Mouse (Mus musculus): ENCODE measurements at regions not wholly inside any gene's neighbourhood (a gene's known extent, or its start where the extent isn't known, plus 50 kb on each side); places are given as distances from the start of the nearest gene placed in this dataset.

DNA sequence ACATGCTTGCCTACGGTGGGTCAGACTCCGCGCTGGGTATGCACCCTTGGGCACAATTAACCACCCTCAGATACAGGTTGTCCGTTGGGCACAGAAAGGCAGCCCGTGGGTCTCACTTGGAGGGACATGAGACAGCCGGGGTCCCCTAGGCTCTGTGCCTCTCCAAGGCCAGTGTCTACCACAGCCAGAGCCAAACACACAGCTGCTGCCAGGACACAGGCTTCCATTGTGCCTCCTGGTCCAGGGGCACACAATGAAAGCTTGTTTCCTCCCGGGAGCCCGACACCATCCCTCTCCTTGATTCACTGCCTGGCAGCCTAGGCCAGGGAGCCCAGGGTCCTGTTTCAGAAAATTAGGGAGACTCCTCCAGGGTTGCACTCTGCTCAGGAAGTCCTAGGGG, 161.4 kb upstream of the Haao start:
- ATAC-seq (ENCODE audit: low FRiP score, low read depth): 0 out of 2 replicates have a peak, but pooled peaks have one; percentile 18
- no peak overlapping the region for H3K4me3 ChIP-seq
- H3K9ac ChIP-seq: no peak overlapping the region
- H3K36me3 ChIP-seq: no peaks in the 10 kb centered on the region
- H3K4me2 ChIP-seq (replicated peaks): no peak overlapping the region
- H3K27me3 ChIP-seq: no peaks in the 10 kb centered on the region
- 64% methylated on average over 8 of the region's 8 CpGs for WGBS
- no peaks in the 10 kb centered on the region for H3K9me3 ChIP-seq
- H3K27ac ChIP-seq: peak overlapping the region; percentile 73
- peaks cover 59% of the 10 kb centered on the region for H3K4me1 ChIP-seq

DNA sequence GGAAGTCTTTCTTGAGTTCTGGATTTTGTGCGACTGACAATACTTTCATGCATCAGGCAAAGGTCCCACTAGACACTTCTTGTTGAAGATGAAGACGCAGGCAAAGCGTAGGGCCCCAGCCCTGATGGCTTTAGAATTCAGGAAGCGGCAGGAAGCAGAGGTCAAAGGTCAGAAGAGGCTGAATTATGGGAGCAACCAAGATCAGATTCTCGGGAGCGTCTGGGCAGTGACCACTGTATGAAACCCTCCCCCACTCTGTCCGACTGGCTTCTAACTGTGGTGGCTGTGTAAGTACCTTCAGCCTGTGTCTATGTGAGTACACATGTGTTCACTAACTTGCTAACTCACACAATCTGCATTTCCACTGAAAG, 160.9 kb upstream of the Haao start:
- no peak for ATAC-seq (ENCODE audit: low FRiP score, low read depth)
- no peak overlapping the region for H3K4me2 ChIP-seq (replicated peaks)
- peak overlapping the region; percentile 73 for H3K27ac ChIP-seq
- H3K27me3 ChIP-seq: no peaks in the 10 kb centered on the region
- peaks cover 64% of the 10 kb centered on the region for H3K4me1 ChIP-seq
- no peak overlapping the region for H3K4me3 ChIP-seq
- no peaks in the 10 kb centered on the region for H3K9me3 ChIP-seq
- 47% methylated on average over 7 of the region's 7 CpGs for WGBS
- H3K9ac ChIP-seq: no peak overlapping the region
- H3K36me3 ChIP-seq: no peaks in the 10 kb centered on the region

DNA sequence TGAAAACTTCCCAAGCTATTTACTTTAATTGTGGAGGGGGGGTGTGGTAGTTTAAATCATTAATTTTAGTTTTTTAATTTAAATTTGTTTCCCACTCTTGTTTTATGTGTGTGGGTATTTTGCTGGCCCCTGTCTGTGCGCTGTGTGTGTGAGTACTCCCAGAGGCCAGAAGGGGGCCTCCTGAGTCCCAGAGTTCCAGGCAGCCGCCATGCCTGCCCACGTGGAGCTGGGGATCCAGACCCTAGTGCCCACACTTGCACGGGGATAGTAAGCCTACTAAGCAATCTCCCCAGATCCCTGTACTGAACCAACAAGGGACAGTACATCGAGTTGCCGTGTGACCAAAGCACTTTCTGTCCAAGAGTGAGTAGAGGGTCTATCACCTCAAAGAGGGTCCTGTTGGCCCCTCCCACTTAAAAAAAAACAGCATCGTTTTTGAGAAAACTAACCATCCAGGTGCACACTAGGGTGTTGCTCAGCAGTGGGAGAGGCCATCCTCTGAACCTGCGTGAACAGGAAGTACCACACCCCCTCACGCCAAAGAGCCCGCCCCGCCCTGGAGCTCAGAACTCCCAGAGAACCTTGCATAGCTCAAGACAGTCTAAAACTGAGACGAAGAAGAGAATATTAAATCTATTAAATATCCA, 160.4 kb upstream of the Haao start:
- no peak overlapping the region for H3K27ac ChIP-seq
- H3K36me3 ChIP-seq: no peaks in the 10 kb centered on the region
- WGBS: 82% methylated on average over 12 of the region's 12 CpGs
- no peak overlapping the region for H3K9ac ChIP-seq
- no peak overlapping the region for H3K4me2 ChIP-seq (replicated peaks)
- no peaks in the 10 kb centered on the region for H3K27me3 ChIP-seq
- no peaks in the 10 kb centered on the region for H3K9me3 ChIP-seq
- no peak for ATAC-seq (ENCODE audit: low FRiP score, low read depth)
- H3K4me1 ChIP-seq: peaks cover 69% of the 10 kb centered on the region
- no peak overlapping the region for H3K4me3 ChIP-seq

DNA sequence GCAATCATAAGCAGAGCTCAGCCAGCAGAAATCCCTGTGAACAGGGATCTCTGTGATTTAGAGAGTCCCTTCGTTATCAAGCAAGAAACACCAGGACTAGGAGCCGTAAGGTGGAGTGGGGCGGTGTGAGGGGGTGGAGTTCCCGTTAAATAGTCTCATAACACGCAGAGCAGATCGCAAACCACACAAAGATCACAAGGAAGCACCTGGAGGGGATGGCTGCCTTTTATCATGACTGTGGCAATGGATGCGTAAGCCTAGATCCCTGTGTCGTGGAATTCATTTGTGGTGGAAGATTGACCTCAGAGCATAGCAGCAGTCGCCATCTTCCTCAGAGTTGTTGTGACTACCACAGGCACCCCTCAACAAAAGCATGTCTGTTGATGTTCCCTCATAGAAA, 159.0 kb upstream of the Haao start:
- H3K9ac ChIP-seq: no peak overlapping the region
- no peak overlapping the region for H3K27ac ChIP-seq
- 59% methylated on average over 9 of the region's 9 CpGs for WGBS
- no peaks in the 10 kb centered on the region for H3K27me3 ChIP-seq
- no peak for ATAC-seq (ENCODE audit: low FRiP score, low read depth)
- H3K4me3 ChIP-seq: no peak overlapping the region
- no peaks in the 10 kb centered on the region for H3K9me3 ChIP-seq
- H3K36me3 ChIP-seq: no peaks in the 10 kb centered on the region
- no peak overlapping the region for H3K4me2 ChIP-seq (replicated peaks)
- H3K4me1 ChIP-seq: peaks cover 74% of the 10 kb centered on the region

DNA sequence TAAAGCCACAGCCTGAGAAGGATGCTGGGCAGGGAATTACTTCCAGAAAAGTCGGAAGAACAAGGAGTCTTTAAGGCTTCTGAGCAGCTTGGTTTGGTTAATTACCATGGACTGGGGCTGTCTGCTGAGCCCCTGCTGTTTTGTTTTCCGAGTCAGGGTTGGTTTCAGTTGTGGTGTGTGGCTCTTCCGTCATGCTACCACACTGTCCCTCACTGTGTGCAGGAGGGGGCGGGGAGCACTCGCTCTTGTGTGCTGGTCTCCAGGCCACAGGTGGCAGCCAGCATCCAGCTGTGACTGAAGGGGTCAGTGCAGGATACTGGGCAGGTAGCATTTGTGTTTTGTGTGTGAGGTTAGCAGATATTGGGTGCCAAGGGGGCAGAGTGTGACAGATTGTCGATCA, 156.5 kb upstream of the Haao start:
- 33% methylated on average over 6 of the region's 6 CpGs for WGBS
- Histone ChIP-seq H3K9me3 (no peaks in the 10 kb centered on the region), H3K27ac (peak overlapping the region; percentile 79), H3K4me1 (peaks cover 55% of the 10 kb centered on the region), H3K27me3 (no peaks in the 10 kb centered on the region), H3K4me2 (replicated peaks) (no peak overlapping the region), H3K4me3 (no peak overlapping the region), H3K9ac (no peak overlapping the region), H3K36me3 (no peaks in the 10 kb centered on the region)
- ATAC-seq (ENCODE audit: low FRiP score, low read depth): no peak

DNA sequence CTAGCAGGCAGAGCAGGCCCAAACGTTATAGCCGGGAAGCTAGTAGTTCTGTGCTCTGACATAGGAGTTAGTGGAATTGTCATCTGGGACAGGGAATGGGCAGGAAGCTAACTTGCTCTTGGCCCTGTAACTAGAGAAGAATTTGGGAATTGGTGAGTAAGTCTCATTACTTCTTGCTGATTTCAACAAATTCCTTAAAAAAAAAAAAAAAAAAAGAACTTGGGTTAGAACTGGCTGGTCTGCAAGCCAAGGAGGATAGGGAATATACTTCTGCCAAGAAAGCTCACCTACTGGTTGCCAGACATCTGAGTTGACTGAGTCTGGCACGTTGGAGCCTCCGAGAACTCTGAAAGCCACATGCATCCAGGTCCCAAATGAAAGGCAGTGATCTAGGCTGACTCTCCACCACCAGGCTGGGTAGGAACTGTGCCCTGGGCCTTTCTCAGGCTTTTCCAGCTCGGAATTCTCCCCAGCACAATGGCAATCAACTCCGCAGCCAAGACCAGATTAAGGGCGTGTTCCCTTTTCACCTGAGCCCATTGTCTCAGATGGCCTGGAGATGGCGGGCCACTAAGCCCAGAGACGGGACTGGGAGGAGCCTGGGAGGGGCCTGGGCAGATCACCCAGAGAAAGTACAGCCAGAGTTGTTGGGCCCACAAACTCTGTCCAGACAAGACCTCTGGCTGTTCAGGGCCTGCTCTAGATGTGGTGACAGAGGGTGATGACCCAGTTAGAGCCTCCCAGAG, 155.9 kb upstream of the Haao start:
- H3K27me3 ChIP-seq: no peaks in the 10 kb centered on the region
- H3K27ac ChIP-seq: peak overlapping the region; percentile 79
- H3K4me3 ChIP-seq: no peak overlapping the region
- no peak overlapping the region for H3K9ac ChIP-seq
- H3K4me2 ChIP-seq (replicated peaks): no peak overlapping the region
- H3K36me3 ChIP-seq: no peaks in the 10 kb centered on the region
- no peaks in the 10 kb centered on the region for H3K9me3 ChIP-seq
- WGBS: 40% methylated on average over 9 of the region's 9 CpGs
- no peak for ATAC-seq (ENCODE audit: low FRiP score, low read depth)
- H3K4me1 ChIP-seq: peaks cover 54% of the 10 kb centered on the region

DNA sequence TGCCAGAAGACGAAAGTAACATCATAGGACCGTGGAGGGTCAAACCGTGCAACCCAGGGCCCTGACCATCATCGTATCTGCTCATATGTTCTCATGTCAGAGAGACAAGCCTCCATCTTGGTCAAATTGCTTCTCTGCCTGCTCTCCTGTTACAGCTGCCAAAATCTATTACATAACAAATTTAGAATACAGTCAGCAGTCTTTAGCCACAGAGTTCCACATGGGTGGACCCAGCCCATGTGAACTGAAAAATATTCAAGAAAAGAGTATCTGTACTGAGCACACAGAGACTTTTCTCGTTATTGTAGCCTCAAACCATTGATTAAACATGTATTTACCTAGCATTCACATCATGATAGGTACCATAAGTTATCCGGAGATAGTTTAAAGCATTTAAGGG, 155.2 kb upstream of the Haao start:
- H3K9ac ChIP-seq: no peak overlapping the region
- H3K4me2 ChIP-seq (replicated peaks): no peak overlapping the region
- H3K9me3 ChIP-seq: no peaks in the 10 kb centered on the region
- no peak overlapping the region for H3K4me3 ChIP-seq
- no peak for ATAC-seq (ENCODE audit: low FRiP score, low read depth)
- peaks cover 50% of the 10 kb centered on the region for H3K4me1 ChIP-seq
- H3K27me3 ChIP-seq: no peaks in the 10 kb centered on the region
- peak overlapping the region; percentile 33; the same call in 1 of the 2 replicates for H3K27ac ChIP-seq
- no peaks in the 10 kb centered on the region for H3K36me3 ChIP-seq
- 90% methylated on average over 6 of the region's 6 CpGs for whole genome bisulfite sequencing

DNA sequence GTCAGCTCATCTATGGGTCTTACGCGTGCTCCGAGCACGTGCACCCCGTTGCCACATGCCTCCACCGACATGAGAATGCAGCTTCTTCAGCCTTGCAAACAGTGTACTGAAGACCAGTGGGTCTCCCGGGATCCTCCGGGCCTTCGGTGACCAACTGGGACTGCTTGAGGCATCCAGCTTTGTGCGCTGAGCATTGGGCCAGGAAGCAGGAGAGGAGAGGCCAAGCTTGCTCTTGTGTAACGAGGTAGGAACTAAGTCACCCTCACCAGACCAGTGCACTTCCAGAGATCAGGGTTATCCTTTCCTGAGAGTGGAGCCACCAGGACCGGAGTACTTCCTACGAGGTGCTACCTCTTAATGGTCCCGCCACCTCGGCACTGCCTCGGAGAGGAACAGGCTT, 154.6 kb upstream of the Haao start:
- H3K27ac ChIP-seq: peak overlapping the region; percentile 33; the same call in 1 of the 2 replicates
- WGBS: 92% methylated on average over 16 of the region's 16 CpGs
- no peaks in the 10 kb centered on the region for H3K36me3 ChIP-seq

DNA sequence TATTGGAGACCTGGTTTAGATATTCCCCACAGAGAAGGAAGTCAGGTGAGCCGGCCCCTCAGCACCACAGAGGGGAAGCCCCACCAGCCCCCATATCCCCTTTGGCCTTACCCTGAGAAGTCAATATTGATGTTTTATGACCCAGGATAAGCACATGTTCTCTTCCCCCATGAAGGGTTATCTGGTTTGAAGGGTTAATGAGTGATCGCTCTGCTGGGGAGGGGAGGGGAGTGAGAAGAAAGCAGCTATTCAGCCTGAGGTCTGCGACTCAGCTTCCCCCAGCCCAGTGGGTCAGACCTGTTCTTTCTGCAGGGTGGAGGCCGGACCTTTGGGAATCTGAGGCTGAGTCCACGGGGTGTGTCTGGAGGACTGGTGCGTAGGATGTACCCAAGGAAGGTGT, 152.4 kb upstream of the Haao start:
- Histone ChIP-seq H3K27me3 (no peaks in the 10 kb centered on the region), H3K4me2 (replicated peaks) (no peak overlapping the region), H3K27ac (no peak overlapping the region)

More for the DNA sequence above, 154.6 kb upstream of the Haao start:
- Histone ChIP-seq H3K4me1 (peaks cover 50% of the 10 kb centered on the region), H3K9ac (no peak overlapping the region), H3K4me3 (no peak overlapping the region), H3K4me2 (replicated peaks) (no peak overlapping the region), H3K9me3 (no peaks in the 10 kb centered on the region), H3K27me3 (no peaks in the 10 kb centered on the region)
- ATAC-seq (ENCODE audit: low FRiP score, low read depth): no peak

DNA sequence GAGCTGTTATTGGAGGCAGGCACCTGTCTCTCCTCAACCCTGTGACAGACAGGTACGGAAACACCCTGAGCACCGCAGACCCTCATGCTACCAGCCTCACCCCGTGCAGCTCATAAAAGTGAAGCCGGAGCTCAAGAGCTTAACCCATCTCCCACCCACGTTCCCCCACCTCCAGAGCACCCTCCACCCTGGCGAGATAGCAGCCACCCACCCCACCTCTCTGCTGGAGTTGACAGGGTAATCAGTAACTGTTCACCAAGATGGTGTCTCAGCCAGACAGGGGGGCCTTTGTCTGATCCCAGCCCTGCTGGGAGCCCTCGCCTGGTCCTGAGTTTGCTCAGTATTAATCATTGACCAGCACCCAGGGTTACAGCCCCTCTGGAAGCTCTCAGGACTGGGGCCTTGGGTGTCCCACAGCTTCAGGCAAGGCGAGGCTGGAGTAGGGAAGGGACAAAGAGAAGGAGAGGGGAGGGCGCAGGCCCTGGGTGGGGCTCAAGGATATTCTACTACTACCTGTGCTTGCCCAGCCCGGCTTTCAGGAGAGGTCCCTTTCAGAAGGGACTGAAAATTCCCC, 151.3 kb upstream of the Haao start:
- H3K36me3 ChIP-seq: no peaks in the 10 kb centered on the region
- H3K27ac ChIP-seq: no peak overlapping the region
- no peak for ATAC-seq (ENCODE audit: low FRiP score, low read depth)

More for the DNA sequence above, 152.4 kb upstream of the Haao start:
- no peak for ATAC-seq (ENCODE audit: low FRiP score, low read depth)
- Histone ChIP-seq H3K4me3 (no peak overlapping the region), H3K4me1 (peaks cover 36% of the 10 kb centered on the region), H3K9me3 (no peaks in the 10 kb centered on the region), H3K36me3 (no peaks in the 10 kb centered on the region), H3K9ac (no peak overlapping the region)
- 66% methylated on average over 6 of the region's 6 CpGs for WGBS

DNA sequence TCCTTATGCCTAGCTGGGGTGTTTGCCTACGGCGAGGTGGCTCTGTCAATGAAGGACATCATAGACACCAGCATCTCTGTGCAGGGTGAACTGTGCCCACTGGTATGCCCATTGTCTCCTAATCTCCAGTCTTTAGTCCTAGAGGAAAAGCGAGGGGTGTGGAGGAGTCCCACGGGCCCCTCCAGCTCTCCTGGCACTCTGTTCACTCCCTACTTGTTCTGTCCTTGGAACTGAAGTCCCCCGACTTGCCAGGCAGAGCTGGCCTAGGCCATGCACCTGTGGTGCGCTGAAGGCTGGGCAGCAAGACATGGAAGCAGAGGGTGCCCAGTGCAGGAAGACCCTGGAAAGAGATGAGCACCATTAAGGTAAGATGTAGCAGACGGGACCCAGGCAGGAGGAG, 150.6 kb upstream of the Haao start:
- no peaks in the 10 kb centered on the region for H3K36me3 ChIP-seq
- WGBS: 93% methylated on average over 7 of the region's 7 CpGs
- no peak overlapping the region for H3K4me3 ChIP-seq
- H3K9me3 ChIP-seq: no peaks in the 10 kb centered on the region
- H3K4me2 ChIP-seq (replicated peaks): no peak overlapping the region
- no peak for ATAC-seq (ENCODE audit: low FRiP score, low read depth)
- peaks cover 18% of the 10 kb centered on the region for H3K4me1 ChIP-seq
- no peak overlapping the region for H3K9ac ChIP-seq
- H3K27me3 ChIP-seq: no peaks in the 10 kb centered on the region
- no peak overlapping the region for H3K27ac ChIP-seq

More for the DNA sequence above, 151.3 kb upstream of the Haao start:
- Histone ChIP-seq H3K9ac (no peak overlapping the region), H3K27me3 (no peaks in the 10 kb centered on the region), H3K4me1 (peaks cover 25% of the 10 kb centered on the region), H3K4me3 (no peak overlapping the region), H3K4me2 (replicated peaks) (no peak overlapping the region), H3K9me3 (no peaks in the 10 kb centered on the region)
- 52% methylated on average over 10 of the region's 10 CpGs for WGBS

DNA sequence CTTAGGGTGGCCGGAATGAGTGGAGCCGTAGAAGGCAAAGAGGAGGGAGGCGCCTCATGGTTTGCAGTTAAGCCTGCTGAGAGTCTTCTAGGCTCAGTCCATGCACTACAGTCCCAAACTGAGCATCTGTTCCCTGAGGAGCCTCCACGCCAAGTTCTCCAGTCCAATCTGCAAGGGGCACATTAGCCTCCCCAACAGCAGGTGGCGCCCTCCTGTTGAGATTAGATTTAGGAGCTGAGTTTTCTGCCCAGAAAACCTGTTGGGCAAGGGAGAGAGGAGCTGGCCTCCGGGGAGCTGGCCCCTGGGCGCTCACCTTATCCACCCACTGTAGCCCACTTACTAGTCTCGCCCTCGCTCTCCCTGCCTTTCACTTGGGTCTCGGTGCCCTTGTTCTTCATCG, 150.0 kb upstream of the Haao start:
- no peak overlapping the region for H3K9ac ChIP-seq
- no peak overlapping the region for H3K27ac ChIP-seq
- 88% methylated on average over 11 of the region's 11 CpGs for WGBS
- no peaks in the 10 kb centered on the region for H3K9me3 ChIP-seq
- no peaks in the 10 kb centered on the region for H3K27me3 ChIP-seq
- H3K4me3 ChIP-seq: no peak overlapping the region
- H3K4me1 ChIP-seq: peaks cover 18% of the 10 kb centered on the region
- no peaks in the 10 kb centered on the region for H3K36me3 ChIP-seq
- no peak overlapping the region for H3K4me2 ChIP-seq (replicated peaks)
- ATAC-seq (ENCODE audit: low FRiP score, low read depth): no peak

Measured in limb, embryonic 13.5 days (tissue).